Mouse (Mus musculus) liver, postnatal 0 days (tissue): Measurements from ENCODE around the gene Mex3a. TPM values are rescaled to one million over a fixed set of nuclear protein-coding genes. Genes with fewer than 3 reads are reported as not detected.

Experiments used
- ATAC-seq: fragments of 200-750 bp; cut with Nextera tagmentation; 2 replicates; pipeline ENCODE4 v1.8.0; 2017; ENCODE audit warnings: mild to moderate bottlenecking, moderate library complexity
- DNase-seq: peaks from one replicate; pipeline ENCODE4 v3.0.0-alpha.2; 2016
- H3K27ac ChIP-seq: fragments of 300-500 bp; sonication (generic); 2 replicates; pipeline ENCODE4 v1.5.1; 2014; ENCODE audit warnings: antibody characterized with exemption, moderate library complexity, mild to moderate bottlenecking, low read depth
- H3K27me3 ChIP-seq: fragments of 300-500 bp; sonication (generic); 2 replicates; pipeline ENCODE4 v1.6.1; 2014; ENCODE audit warnings: low read length, control low read depth, mixed read lengths; ENCODE audit not compliant: insufficient read depth
- H3K36me3 ChIP-seq: fragments of 300-500 bp; sonication (generic); replicated peaks from 2 replicates; pipeline ENCODE4 v1.6.1; 2014; ENCODE audit warnings: mild to moderate bottlenecking, control low read depth, low read length, moderate library complexity, mixed read lengths; ENCODE audit not compliant: insufficient read depth
- H3K4me1 ChIP-seq: fragments of 300-500 bp; sonication (generic); 2 replicates; pipeline ENCODE4 v1.6.1; 2014; ENCODE audit warnings: antibody characterized with exemption, mild to moderate bottlenecking, control low read depth; ENCODE audit not compliant: insufficient read depth
- H3K4me2 ChIP-seq: fragments of 300-500 bp; sonication (generic); 2 replicates; pipeline ENCODE4 v1.6.1; 2014; ENCODE audit warnings: low read depth, mild to moderate bottlenecking, low read length, moderate library complexity, mixed read lengths
- H3K4me3 ChIP-seq: fragments of 300-500 bp; sonication (generic); 2 replicates; pipeline ENCODE4 v1.5.1; 2014; ENCODE audit warnings: low read depth, low read length
- H3K9ac ChIP-seq: fragments of 300-500 bp; sonication (generic); replicated peaks from 2 replicates; pipeline ENCODE4 v1.6.1; 2014; ENCODE audit warnings: mild to moderate bottlenecking, moderate library complexity
- H3K9me3 ChIP-seq: fragments of 300-500 bp; sonication (generic); 2 replicates; pipeline ENCODE4 v1.6.1; 2016; ENCODE audit warnings: mild to moderate bottlenecking, control low read depth, low read length, mixed read lengths
- CTCF ChIP-seq: sonication (generic); IDR thresholded peaks from 2 replicates; pipeline ENCODE4 v1.5.1; 2016; ENCODE audit warnings: antibody characterized with exemption, low read depth
- EP300 ChIP-seq: IDR thresholded peaks from 2 replicates; pipeline ENCODE4 v1.6.1; 2016; ENCODE audit warnings: antibody characterized with exemption, low read depth, mild to moderate bottlenecking
- WGBS: fragments of 180-500 bp; shearing (Covaris S2); extraction: QIAGEN DNeasy Blood & Tissue Kit; methylation state at CpG from one replicate; pipeline ENCODE4 v1.1.7; 2014; ENCODE audit not compliant: insufficient replicate concordance; 5-methylcytosine and 5-hydroxymethylcytosine counted together
- polyA plus RNA-seq: library from polyadenylated mRNA; unstranded; fragments of >200 nt; fragmentation: Nextera tagmentation; extraction: Ambion mirVana; gene quantifications from 2 replicates; pipeline ENCODE4 v1.2.1, GENCODE M21; 2015

Gene Mex3a
- polyA plus RNA-seq, 1 experiment from 2014 or later = 0.51 TPM

DNA sequence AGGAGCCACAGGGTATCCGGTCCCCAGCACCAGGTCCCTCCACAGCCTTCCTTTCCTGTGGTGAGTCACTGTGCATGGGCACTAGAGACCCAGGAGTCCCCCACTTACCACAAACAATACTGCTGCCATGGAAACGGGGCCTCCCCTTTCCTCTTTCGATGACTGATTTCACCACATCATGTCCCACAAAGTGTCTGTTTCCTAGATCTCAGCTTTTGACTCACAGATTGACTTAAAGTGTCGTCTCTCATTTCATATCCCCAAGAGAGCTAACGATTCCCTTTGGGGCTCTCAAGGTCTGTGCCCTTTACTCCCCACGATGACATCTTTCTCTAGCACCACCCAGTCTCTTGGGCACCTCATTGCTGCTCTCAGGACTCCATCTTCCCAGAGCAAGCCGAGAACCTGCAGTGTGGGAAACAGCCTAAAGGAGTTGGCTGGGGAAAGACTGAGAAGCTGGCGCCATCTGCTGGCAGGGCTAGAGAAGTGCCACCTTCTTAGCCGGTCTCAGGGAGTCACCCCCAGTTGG lies 10.3 kb upstream of the Mex3a start:
- DNase-seq = peak; percentile 79
- peak; percentile 64 for ATAC-seq
- Histone ChIP-seq H3K4me2 (no peak overlapping the region), H3K9me3 (no peaks in the 10 kb centered on the region), H3K4me3 (no peak overlapping the region), H3K4me1 (no peaks in the 10 kb centered on the region), H3K27me3 (no peaks in the 10 kb centered on the region), H3K27ac (no peak overlapping the region), H3K36me3 (no peaks in the 10 kb centered on the region), H3K9ac (no peak overlapping the region)
- 13% methylated on average over 9 of the region's 9 CpGs for WGBS
- TF ChIP-seq CTCF (peak; percentile 99), EP300 (no peak)

GRCm38 (mm10) chr3:88523027-88523426 lies 9.2 kb upstream of the Mex3a start:
- no peak overlapping the region for H3K4me2 ChIP-seq
- TF ChIP-seq EP300 (no peak), CTCF (no peak)
- ATAC-seq (no peak), DNase-seq (no peak)
- no peaks in the 10 kb centered on the region for H3K27me3 ChIP-seq
- H3K4me3 ChIP-seq = no peak overlapping the region
- H3K4me1 ChIP-seq = peaks cover 5% of the 10 kb centered on the region
- no peak overlapping the region for H3K27ac ChIP-seq
- no peaks in the 10 kb centered on the region for H3K36me3 ChIP-seq
- 84% methylated on average over 8 of the region's 8 CpGs for WGBS
- H3K9ac ChIP-seq = no peak overlapping the region
- no peaks in the 10 kb centered on the region for H3K9me3 ChIP-seq

DNA sequence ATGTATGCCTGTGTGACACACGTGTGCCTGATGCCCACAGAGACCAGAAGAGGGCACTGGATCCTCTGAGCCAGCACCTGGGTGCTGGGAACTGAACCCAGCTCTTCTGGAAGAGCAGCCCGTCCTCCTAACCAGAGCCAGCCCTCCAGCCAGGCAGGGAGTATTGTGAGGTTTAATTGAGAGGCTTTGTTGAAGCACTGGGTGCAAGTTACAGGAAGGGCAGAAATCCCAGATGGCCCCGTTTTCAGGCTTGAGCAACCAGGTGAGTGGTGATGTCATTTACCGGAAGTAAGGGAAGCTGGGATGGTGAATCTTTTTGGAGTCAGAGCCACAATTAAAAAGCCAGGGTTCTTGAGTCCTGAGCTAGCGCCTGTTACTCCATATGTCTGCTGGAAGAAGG lies 7.2 kb upstream of the Mex3a start:
- TF ChIP-seq CTCF = no peak
- TF ChIP-seq EP300 = no peak
- Histone ChIP-seq H3K4me1 (peaks cover 5% of the 10 kb centered on the region), H3K4me3 (no peak overlapping the region), H3K36me3 (no peaks in the 10 kb centered on the region), H3K27me3 (no peaks in the 10 kb centered on the region), H3K4me2 (no peak overlapping the region), H3K9me3 (no peaks in the 10 kb centered on the region), H3K27ac (no peak overlapping the region), H3K9ac (no peak overlapping the region)
- WGBS = 78% methylated on average over 5 of the region's 5 CpGs
- DNase-seq = no peak
- no peak for ATAC-seq

- no peak for TF ChIP-seq EP300
- peak; percentile 100 for TF ChIP-seq CTCF
- ATAC-seq (peak; percentile 84), DNase-seq (peak; percentile 94)
- no peak overlapping the region for H3K9ac ChIP-seq
- no peak overlapping the region for H3K4me3 ChIP-seq
- H3K9me3 ChIP-seq = no peaks in the 10 kb centered on the region
- no peak overlapping the region for H3K27ac ChIP-seq
- H3K27me3 ChIP-seq = no peaks in the 10 kb centered on the region
- no peaks in the 10 kb centered on the region for H3K36me3 ChIP-seq
- H3K4me1 ChIP-seq = peaks cover 10% of the 10 kb centered on the region
- no peak overlapping the region for H3K4me2 ChIP-seq
- WGBS = 33% methylated on average over 17 of the region's 17 CpGs
Measured at GRCm38 (mm10) chr3:88526157-88527131, 5.8 kb upstream of the Mex3a start.

- Histone ChIP-seq H3K27me3 (no peaks in the 10 kb centered on the region), H3K4me2 (no peak overlapping the region), H3K4me3 (no peak overlapping the region), H3K36me3 (no peaks in the 10 kb centered on the region), H3K27ac (no peak overlapping the region), H3K4me1 (peaks cover 17% of the 10 kb centered on the region), H3K9ac (peak overlapping the region; percentile 18; the same call in 1 of the 2 replicates), H3K9me3 (no peaks in the 10 kb centered on the region)
- ATAC-seq (no peak), DNase-seq (no peak)
- 41% methylated on average over 8 of the region's 8 CpGs for WGBS
- TF ChIP-seq EP300 (no peak), CTCF (no peak)
Measured at GRCm38 (mm10) chr3:88527565-88527964, 4.6 kb upstream of the Mex3a start.

- H3K27ac ChIP-seq = no peak overlapping the region
- no peak overlapping the region for H3K9ac ChIP-seq
- no peak for ATAC-seq
- H3K4me2 ChIP-seq = no peak overlapping the region
- peaks cover 9% of the 10 kb centered on the region; the same call in 1 of the 2 replicates for H3K27me3 ChIP-seq
- H3K9me3 ChIP-seq = no peaks in the 10 kb centered on the region
- no peaks in the 10 kb centered on the region for H3K36me3 ChIP-seq
- no peak overlapping the region for H3K4me3 ChIP-seq
- TF ChIP-seq CTCF (no peak), EP300 (no peak)
- DNase-seq = no peak
- 87% methylated on average over 11 of the region's 11 CpGs for WGBS
- H3K4me1 ChIP-seq = peaks cover 19% of the 10 kb centered on the region
Measured at GRCm38 (mm10) chr3:88528646-88529045, 3.5 kb upstream of the Mex3a start.
